Mouse (Mus musculus) bone marrow, adult 2 months (tissue): ENCODE data around the gene Rdh16f2.

ENCODE experiments used
- CTCF ChIP-seq: fragments of 200-500 bp; IDR thresholded peaks from 2 replicates; pipeline ENCODE4 v1.5.1; 2011; ENCODE audit warnings: low read length, control low read depth; ENCODE audit not compliant: control insufficient read depth, insufficient read depth
- POLR2A ChIP-seq: fragments of 200-500 bp; IDR thresholded peaks from 2 replicates; pipeline ENCODE4 v1.6.1; 2011; ENCODE audit warnings: low read depth, mild to moderate bottlenecking, control low read depth, low read length, borderline replicate concordance; ENCODE audit not compliant: control insufficient read depth

DNA sequence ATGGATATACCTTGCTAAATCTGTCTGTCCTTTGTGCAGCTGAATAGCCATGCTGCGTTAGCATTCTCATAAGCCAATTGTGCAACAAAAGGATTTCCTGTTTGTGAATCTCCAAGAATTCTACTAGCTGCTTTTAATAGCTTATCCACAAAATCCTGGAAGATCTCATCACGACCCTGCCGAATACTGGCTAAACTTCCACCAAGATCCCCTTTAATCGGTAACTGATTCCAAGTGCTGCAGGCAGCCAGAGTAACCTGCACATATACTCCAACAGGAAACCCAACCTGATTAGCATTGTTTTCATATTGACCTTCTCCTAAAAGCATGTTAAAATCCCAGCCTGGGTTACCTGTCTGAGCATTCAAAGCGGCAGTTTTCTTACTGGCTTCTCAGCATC lies 31.0 kb upstream of the Rdh16f2 start:
- TF ChIP-seq CTCF (no peak), POLR2A (no peak)
